Mouse (Mus musculus) T-helper 2 cell (primary cell): Measurements from ENCODE around the gene Pcgf1.

Experiments used
- in situ Hi-C: fragments of 300-600 bp; cut with MboI, MseI; formaldehyde crosslinking; loops from one replicate; pipeline ENCODE4 v1.15.1; 2025; ENCODE audit warnings: high pct_unique_total_duplicates

The Pcgf1 gene

GRCm38 (mm10) chr6:83065995-83066394 is 11.7 kb upstream of the Pcgf1 start:
- in situ Hi-C loops, result no loop called here

- in situ Hi-C loops, result no loop called here
Measured at GRCm38 (mm10) chr6:83066441-83066840, 11.2 kb upstream of the Pcgf1 start.

DNA sequence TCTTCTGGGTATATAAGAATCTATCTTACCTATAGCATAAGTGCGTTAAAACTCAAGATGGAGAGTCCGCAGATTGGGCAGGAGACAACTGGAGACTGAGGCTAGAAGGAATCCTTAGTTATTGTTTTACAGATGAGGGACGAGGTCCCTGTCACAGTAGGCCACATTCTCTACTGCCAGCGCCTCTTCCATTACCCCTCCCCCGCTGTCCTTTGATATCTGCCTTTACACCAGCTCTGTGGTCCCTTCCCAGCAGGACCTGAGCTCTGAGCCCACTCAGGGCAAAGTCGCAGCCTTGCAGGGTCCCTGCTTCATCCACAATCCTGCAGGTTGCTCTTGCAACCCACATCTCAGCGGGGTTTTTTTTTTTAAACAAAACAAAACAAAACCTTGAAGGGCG is 9.4 kb upstream of the Pcgf1 start:
- in situ Hi-C loops, result no loop called here

DNA sequence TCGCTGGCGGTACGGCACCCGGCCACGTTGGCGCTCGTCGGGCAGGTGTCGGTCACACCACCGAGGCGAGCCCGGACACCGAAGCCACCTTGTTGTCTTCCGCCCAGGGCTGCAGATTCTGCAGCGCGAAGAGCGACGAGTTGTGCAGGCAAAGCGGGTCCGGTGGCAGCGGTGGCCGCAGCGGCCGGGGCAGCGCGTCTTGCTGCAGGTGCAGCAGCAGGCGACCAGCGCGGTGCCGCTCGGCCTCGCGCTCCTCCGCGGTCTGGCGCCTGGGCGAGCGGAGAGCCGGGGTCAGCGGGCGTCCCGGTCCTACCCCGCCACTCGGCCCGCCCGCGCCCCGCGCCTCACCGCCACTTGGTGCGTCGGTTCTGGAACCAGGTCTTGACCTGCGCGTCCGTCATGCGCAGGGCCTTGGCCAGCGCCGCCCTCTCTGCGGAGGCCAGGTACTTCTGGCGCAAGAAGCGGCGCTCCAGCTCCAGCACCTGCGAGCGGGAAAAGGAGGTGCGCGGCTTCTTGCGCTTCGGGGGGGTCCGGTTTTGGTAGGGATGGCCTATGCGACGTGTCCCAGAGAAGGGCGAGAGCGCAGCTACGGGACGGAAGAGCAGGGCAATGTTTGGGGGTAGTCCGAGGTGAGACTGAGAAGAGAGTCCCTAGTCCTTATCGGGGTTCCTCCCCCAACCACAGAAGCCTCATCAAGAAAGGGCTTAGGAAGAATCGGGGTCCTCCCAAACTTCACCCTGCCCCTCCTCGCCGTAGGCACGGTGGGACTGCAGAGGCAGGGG is 8.8 kb upstream of the Pcgf1 start:
- in situ Hi-C loops, result no loop called here

GRCm38 (mm10) chr6:83069488-83070246 is 8.0 kb upstream of the Pcgf1 start:
- in situ Hi-C loops, result no loop called here

- in situ Hi-C loops, result no loop called here
Measured at GRCm38 (mm10) chr6:83070247-83070310, 7.6 kb upstream of the Pcgf1 start, which contains the start of gene Tlx2. Gene Tlx2, minus strand, starts transcription at chr6:83070293.

DNA sequence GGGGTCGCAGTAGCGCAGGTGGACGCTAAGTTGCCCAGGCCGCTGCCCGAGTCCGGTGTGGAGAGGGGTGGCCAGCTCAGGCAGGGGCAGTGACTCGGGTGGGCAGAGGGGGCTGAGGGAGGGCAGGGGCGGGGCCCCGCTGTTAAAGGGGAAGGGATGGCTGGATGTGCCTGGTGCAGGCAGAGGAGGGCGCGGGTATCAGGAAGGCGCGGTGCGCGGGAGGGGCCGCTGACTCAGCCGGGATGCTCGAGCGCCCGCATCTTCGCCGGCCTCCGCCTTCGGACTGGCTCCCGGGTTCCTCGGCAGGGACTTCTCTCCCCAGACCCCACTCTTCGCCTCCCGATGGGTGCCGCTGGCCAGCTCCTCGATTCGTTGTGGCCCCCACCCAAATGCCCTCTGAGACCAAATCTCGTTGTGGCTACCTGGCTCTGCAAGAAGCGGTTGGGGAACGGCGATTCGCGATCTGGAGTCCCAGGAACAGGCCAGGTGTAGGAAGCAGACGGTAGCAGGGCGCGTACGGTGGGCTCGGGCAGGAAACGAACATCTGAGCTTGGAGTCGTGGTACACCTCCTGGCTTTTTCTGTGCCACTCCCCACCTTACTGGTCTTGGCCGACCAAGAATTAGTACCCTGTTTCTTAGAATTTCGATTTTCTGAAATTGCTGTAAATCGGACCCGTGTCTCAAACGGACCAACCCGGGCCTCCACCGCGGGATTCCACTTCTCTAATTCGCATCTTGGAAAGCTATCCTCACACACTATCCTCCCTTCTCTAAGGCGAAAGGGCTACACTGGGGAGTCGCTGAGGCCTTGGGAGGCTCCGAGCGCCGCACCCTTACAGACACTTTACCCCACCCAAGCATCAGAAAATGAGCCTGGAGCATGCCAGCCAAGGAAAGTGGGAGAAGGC is 7.1 kb upstream of the Pcgf1 start:
- in situ Hi-C loops, result no loop called here

DNA sequence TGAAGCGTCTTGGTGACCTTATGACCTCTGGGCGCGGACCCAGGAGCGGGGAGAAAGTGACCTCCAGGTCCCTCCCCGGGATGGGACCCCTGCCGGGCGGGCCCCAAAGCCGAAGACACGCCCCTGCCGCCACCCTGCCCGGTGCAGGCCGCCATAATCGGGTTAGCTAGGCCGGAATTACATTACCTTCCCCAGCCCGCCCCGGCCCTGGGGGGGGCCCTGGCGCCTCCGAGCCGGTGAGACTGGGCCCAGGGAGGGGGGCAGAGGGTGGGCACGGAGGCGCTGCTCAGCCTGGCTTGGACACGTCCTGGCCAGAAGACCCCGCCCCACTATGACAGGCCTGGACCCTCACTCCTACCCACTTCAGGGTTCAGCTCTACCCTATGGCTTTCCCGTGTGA is 6.4 kb upstream of the Pcgf1 start:
- in situ Hi-C loops, result no loop called here

GRCm38 (mm10) chr6:83074979-83075378 is 2.7 kb upstream of the Pcgf1 start:
- in situ Hi-C loops, result loop anchor here (5.0 kb wide), 1 partner anchor 42 kb away; the partner anchor contains the start of gene Mogs

DNA sequence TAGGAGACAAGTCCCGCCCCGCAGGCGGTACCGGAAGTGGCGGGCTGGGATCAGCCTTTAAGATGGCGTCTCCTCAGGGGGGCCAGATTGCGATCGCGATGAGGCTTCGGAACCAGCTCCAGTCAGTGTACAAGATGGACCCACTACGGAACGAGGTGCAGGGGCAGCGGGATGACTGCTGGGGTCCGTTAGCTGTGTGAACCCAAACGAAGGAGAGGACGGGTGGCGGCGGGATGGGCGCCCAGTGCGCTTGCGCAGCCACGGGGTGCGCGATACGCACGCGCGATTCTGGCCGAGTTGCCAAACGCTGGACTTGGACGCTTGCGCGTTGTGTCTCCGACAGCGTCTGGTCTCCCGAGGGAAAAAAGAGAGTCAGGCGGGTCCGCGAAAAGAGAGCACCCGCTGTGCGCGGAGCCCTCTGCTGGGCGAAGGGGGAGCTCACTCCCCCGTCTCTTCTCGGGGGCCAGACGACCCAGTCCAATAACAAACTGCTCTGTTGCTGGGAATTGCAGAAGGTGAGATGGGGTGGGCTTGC is 722 bp downstream of the Pcgf1 start:
- in situ Hi-C loops, result loop anchor here (5.0 kb wide), 1 partner anchor 39 kb away; the partner anchor contains the start of gene Mogs

GRCm38 (mm10) chr6:83080210-83080609 is 2.5 kb downstream of the Pcgf1 start:
- in situ Hi-C loops, result no loop called here

GRCm38 (mm10) chr6:83083497-83083896 is 5.8 kb downstream of the Pcgf1 start:
- in situ Hi-C loops, result no loop called here

DNA sequence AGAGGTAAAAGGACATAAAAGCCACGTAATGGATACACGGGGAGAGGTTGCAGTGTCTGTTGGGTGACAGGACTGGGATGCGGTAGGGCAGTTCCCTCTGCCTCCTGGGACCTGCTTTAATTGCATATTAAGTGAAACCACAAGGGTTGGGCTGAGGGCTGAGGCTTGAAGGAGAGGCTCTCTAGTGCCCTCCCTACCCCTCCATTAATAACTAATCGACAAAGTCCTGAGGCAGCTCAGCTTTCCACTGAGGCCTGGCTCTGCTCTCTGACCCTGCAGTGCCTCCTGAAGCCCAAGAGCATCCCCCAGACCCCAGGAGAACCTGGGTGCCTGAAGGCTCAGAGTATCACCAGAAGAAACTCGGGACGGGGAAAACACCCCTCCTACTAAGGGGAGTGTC is 6.8 kb downstream of the Pcgf1 start:
- in situ Hi-C loops, result no loop called here

DNA sequence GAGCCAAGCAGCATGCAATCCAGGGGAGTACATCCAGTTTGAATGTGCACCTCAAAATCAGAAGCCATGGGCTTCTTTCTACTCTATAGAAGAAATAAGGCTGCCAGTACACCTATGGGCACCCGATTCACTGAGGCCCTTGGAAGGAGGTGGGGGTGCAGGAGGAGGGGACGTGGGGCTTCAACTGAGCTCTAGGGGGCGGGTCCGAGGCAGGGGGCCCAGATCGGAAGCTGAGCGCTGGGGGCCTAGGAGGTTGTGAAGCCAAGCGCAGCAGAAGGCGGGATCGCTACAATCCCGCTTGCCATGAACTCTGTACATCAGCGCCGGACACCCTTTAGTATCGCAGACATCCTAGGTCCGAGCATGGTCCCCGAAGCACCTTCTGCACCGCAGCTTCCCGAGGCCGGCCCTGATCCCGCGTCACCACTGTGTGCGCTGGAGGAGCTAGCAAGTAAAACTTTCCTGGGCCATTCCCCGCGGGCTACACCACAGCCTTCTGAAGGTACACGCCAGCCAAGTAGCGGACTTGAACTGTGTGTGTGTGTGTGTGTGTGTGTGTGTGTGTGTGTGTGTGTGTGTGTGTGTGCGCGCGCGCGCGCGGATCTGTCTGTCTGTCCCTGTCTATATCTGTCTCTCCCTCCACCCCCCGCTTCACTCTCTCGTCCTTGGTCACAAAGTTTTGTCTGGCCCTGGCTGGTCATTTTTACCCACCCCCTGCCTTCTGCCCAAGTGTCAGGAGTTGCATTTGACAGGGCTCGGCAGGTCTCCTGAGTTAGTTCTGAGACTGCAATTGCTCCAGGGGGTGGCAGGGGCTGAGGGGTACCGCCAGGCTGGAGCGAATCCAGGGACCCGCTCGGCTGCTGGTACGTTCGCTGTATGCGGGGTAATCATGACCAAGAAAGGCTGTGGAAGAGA is 8.7 kb downstream of the Pcgf1 start, which contains the start of gene Lbx2:
Lbx2 (plus strand) TSS at position 247 of the 915 bp plus-strand sequence.
- in situ Hi-C loops, result no loop called here

- in situ Hi-C loops, result no loop called here
Measured at GRCm38 (mm10) chr6:83087205-83087925, 9.7 kb downstream of the Pcgf1 start.

DNA sequence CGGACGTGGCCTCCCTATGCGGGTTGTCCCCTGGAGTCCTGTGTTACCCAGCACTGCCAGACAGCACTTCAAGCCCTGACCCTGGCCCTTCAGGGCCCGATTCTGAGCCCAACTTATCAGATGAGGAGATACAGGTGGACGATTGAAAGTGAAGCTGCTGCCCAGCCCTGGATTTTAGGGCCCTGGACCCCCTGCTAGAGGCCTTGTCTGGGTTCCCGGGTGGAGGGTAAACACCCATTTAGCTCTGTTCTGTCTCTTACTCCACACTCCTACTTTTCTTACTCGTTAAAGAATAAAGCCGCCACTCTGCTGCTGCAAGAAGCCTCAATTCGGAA is 10.2 kb downstream of the Pcgf1 start:
- in situ Hi-C loops, result no loop called here

DNA sequence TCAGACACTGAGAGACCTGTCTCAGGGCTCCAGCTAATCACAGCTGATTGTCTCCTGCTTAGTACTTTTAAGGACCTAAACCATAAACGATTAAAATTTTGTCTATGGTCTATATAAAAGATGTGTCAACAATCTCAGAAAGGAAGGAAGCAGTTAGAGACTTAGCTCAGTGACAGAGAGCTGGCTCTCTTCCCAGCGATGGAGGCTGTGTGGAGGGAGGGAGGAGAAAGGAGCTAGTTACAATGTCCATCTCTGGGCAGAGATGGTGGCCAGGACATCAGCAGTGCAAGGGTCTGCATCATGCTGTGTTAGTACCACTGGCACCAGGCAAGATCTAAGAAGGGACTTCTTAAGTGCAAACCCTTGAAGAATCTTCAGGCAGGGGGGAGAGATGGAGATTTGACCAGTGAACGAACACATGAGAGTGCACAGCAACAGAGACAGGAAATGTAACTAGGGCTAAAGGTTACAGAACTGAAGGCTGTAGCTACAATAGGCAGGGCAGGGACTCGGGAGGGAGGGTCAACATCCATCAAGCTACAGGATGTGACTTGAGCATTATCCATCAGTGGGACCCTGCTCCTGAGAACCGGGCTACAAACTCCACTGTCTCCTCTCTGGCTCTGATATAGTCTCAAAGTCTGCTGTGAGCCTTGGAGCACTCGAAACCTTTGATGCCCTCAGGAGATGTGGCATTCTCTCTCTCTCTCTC is 14.9 kb downstream of the Pcgf1 start:
- in situ Hi-C loops, result no loop called here

GRCm38 (mm10) chr6:83095968-83096367 is 18.3 kb downstream of the Pcgf1 start:
- in situ Hi-C loops, result no loop called here

DNA sequence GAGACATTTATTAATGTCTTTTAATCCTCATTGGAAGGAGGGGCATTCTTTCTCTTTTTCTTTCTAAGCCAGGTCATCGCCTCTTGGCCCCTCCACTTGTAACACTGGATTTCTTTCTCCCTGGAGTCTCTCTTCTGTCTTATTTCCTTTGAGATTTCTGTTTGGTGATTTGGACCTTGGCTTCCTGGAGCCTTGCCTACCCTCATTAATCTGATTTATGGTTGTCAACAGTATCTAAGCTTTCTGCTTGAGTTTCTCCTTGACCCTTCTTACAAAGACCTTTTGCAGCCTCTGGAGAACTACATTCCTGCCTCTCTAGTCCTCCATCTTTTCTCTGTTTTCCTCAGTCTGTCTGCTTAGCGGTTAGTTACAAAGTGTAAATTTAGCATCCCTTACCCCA is 20.7 kb downstream of the Pcgf1 start:
- in situ Hi-C loops, result no loop called here

DNA sequence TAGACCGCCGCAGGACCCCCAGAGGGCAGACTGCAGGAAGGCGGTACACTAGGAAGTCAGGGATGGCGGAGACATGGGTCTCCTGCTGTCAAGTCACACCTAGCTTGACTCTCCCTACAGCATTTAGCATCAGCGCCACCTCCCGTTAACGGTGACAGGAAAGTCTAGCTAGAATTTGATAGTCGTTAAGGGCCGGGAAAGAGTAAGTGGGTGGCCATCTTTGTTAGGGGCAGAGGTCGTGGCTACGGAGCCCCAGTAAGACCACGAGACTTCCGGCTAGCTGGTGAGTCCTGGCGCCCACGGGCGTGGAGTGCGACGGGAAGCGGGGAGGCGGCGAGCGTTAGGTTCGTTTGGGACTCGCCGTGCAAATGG is 23.6 kb downstream of the Pcgf1 start, which contains the start of the genes Ccdc142 and Gm42688:
Ccdc142 (plus strand) TSS at position 286 of the 372 bp plus-strand sequence.
Gm42688 (plus strand) TSS at position 302 of the 372 bp plus-strand sequence.
- in situ Hi-C loops, result loop anchor here (5.0 kb wide), 1 partner anchor 56 kb away; the partner anchor contains the start of genes 1700003E16Rik and Wdr54
